In genomic region chr10:8227705-8228374, GRCm38 (mm10) we compare ENCODE assay signal across 12 mouse cellular contexts.
DNase-seq lines count a peak whose midpoint lies in the region; ATAC-seq and TF ChIP-seq lines count a peak whose summit lies in the region.
"Had no signal": no experiment of that assay in that cellular context is flagged by ENCODE, and none has a peak within 500 bp of the region (broad histone marks: within the 10 kb centered on the region; RNA-seq: fewer than 3 reads in every experiment).

No protein-coding gene starts in this region.

- H3K9ac ChIP-seq in hindbrain, embryonic 15.5 days = no peak overlapping the region
- H3K9ac ChIP-seq in hindbrain, embryonic 14.5 days = no peak overlapping the region
- no peak overlapping the region for H3K9ac ChIP-seq in midbrain, postnatal 0 days (replicated peaks; ENCODE audit: low read length, poor library complexity, severe bottlenecking)
- no peak overlapping the region for H3K9ac ChIP-seq in midbrain, embryonic 13.5 days (replicated peaks)
- no peak overlapping the region for H3K9ac ChIP-seq in heart, embryonic 12.5 days
- H3K9ac ChIP-seq: liver, embryonic 15.5 days; neural tube, embryonic 13.5 days had no signal

- no peaks in the 10 kb centered on the region for H3K36me3 ChIP-seq in hindbrain, embryonic 15.5 days
- H3K36me3 ChIP-seq in hindbrain, embryonic 14.5 days (replicated peaks; ENCODE audit: control insufficient read depth, insufficient read depth) = no peaks in the 10 kb centered on the region
- H3K36me3 ChIP-seq in midbrain, postnatal 0 days (ENCODE audit: insufficient read depth, low read length) = no peaks in the 10 kb centered on the region
- no peaks in the 10 kb centered on the region for H3K36me3 ChIP-seq in midbrain, embryonic 13.5 days
- H3K36me3 ChIP-seq in heart, embryonic 12.5 days = no peaks in the 10 kb centered on the region
- H3K36me3 ChIP-seq: liver, embryonic 15.5 days; neural tube, embryonic 13.5 days had no signal

- H3K9me3 ChIP-seq in hindbrain, embryonic 15.5 days = no peaks in the 10 kb centered on the region
- H3K9me3 ChIP-seq in hindbrain, embryonic 14.5 days (ENCODE audit: control insufficient read depth, low read length) = no peaks in the 10 kb centered on the region
- H3K9me3 ChIP-seq in midbrain, postnatal 0 days (ENCODE audit: low read length) = no peaks in the 10 kb centered on the region
- H3K9me3 ChIP-seq in midbrain, embryonic 13.5 days = no peaks in the 10 kb centered on the region
- no peaks in the 10 kb centered on the region for H3K9me3 ChIP-seq in heart, embryonic 12.5 days (replicated peaks)
- H3K9me3 ChIP-seq: liver, embryonic 15.5 days; neural tube, embryonic 13.5 days had no signal

- H3K4me1 ChIP-seq in hindbrain, embryonic 15.5 days (replicated peaks) = no peaks in the 10 kb centered on the region
- H3K4me1 ChIP-seq in hindbrain, embryonic 14.5 days (replicated peaks; ENCODE audit: control insufficient read depth, insufficient read depth, low read length) = no peaks in the 10 kb centered on the region
- H3K4me1 ChIP-seq in midbrain, postnatal 0 days (ENCODE audit: insufficient read depth, low read length) = no peaks in the 10 kb centered on the region
- H3K4me1 ChIP-seq in midbrain, embryonic 13.5 days (replicated peaks) = no peaks in the 10 kb centered on the region
- H3K4me1 ChIP-seq in heart, embryonic 12.5 days (replicated peaks) = peaks cover 4% of the 10 kb centered on the region
- H3K4me1 ChIP-seq: liver, embryonic 15.5 days; neural tube, embryonic 13.5 days had no signal

- no peak overlapping the region for H3K27ac ChIP-seq in hindbrain, embryonic 15.5 days (replicated peaks)
- H3K27ac ChIP-seq in hindbrain, embryonic 14.5 days = no peak overlapping the region
- H3K27ac ChIP-seq in midbrain, postnatal 0 days (ENCODE audit: low read depth, low read length) = no peak overlapping the region
- H3K27ac ChIP-seq in midbrain, embryonic 13.5 days = no peak overlapping the region
- H3K27ac ChIP-seq in heart, embryonic 12.5 days (ENCODE audit: poor library complexity, severe bottlenecking) = no peak overlapping the region
- H3K27ac ChIP-seq: liver, embryonic 15.5 days; neural tube, embryonic 13.5 days had no signal

- ATAC-seq in hindbrain, embryonic 15.5 days (ENCODE audit: low FRiP score, low read depth) = peak; percentile 61; the same call in 1 of the 2 replicates
- ATAC-seq in hindbrain, embryonic 14.5 days (ENCODE audit: low FRiP score) = no peak; the same call in 1 of the 2 replicates
- no peak for ATAC-seq in midbrain, postnatal 0 days (ENCODE audit: low FRiP score)
- no peak for ATAC-seq in midbrain, embryonic 13.5 days
- no peak for ATAC-seq in heart, embryonic 12.5 days (ENCODE audit: insufficient number of reproducible peaks, low FRiP score)
- ATAC-seq in erythroblast, adult 5-6 weeks (replicated peaks; ENCODE audit: low FRiP score, poor library complexity, severe bottlenecking) = no peak

- WGBS in hindbrain, embryonic 15.5 days = 70% methylated on average over 5 of the region's 5 CpGs
- WGBS in hindbrain, embryonic 14.5 days = 73% methylated on average over 5 of the region's 5 CpGs
- 75% methylated on average over 5 of the region's 5 CpGs for WGBS in midbrain, postnatal 0 days
- 81% methylated on average over 5 of the region's 5 CpGs for WGBS in midbrain, embryonic 13.5 days
- 74% methylated on average over 5 of the region's 5 CpGs for WGBS in heart, embryonic 12.5 days

- no peak for DNase-seq in hindbrain, embryonic 14.5 days (ENCODE audit: low spot score)
- DNase-seq in midbrain, postnatal 0 days (ENCODE audit: low spot score) = peak; percentile 49
- DNase-seq in layer of hippocampus, adult 8-10 months (ENCODE audit: low spot score in 2 of 2) = peak; percentile 46 to 63
- peak; percentile 72 for DNase-seq in telencephalon, adult 2 months (ENCODE audit: low read depth, low spot score)
- DNase-seq: adrenal gland, adult 2 months had no signal

- H3K27me3 ChIP-seq in hindbrain, embryonic 15.5 days = no peaks in the 10 kb centered on the region
- H3K27me3 ChIP-seq in hindbrain, embryonic 14.5 days (ENCODE audit: control insufficient read depth, insufficient read depth, low read length) = no peaks in the 10 kb centered on the region
- H3K27me3 ChIP-seq in midbrain, postnatal 0 days (ENCODE audit: insufficient read depth, low read length) = no peaks in the 10 kb centered on the region
- H3K27me3 ChIP-seq in midbrain, embryonic 13.5 days = no peaks in the 10 kb centered on the region
- H3K27me3 ChIP-seq in heart, embryonic 12.5 days (replicated peaks) = no peaks in the 10 kb centered on the region
- H3K27me3 ChIP-seq: CH12.LX; liver, embryonic 15.5 days; neural tube, embryonic 13.5 days had no signal

- H3K4me2 ChIP-seq in hindbrain, embryonic 15.5 days = no peak overlapping the region
- H3K4me2 ChIP-seq in hindbrain, embryonic 14.5 days (replicated peaks) = no peak overlapping the region
- H3K4me2 ChIP-seq in midbrain, postnatal 0 days (ENCODE audit: low read depth, low read length, poor library complexity, severe bottlenecking) = no peak overlapping the region
- no peak overlapping the region for H3K4me2 ChIP-seq in midbrain, embryonic 13.5 days (replicated peaks)
- no peak overlapping the region for H3K4me2 ChIP-seq in heart, embryonic 12.5 days
- H3K4me2 ChIP-seq: liver, embryonic 15.5 days; neural tube, embryonic 13.5 days had no signal

- no peak overlapping the region for H3K4me3 ChIP-seq in hindbrain, embryonic 15.5 days
- no peak overlapping the region for H3K4me3 ChIP-seq in hindbrain, embryonic 14.5 days (replicated peaks; ENCODE audit: low read length)
- no peak overlapping the region for H3K4me3 ChIP-seq in midbrain, postnatal 0 days (ENCODE audit: low read depth, low read length)
- no peak overlapping the region for H3K4me3 ChIP-seq in midbrain, embryonic 13.5 days (replicated peaks)
- no peak overlapping the region for H3K4me3 ChIP-seq in heart, embryonic 12.5 days
- H3K4me3 ChIP-seq: liver, embryonic 15.5 days; neural tube, embryonic 13.5 days had no signal

- TF ChIP-seq CTCF in midbrain, postnatal 0 days (IDR thresholded peaks at IDR 0.05) = no peak
